Mouse (Mus musculus): Measurements from ENCODE around the gene Eya2.

Eya2 gene

DNA sequence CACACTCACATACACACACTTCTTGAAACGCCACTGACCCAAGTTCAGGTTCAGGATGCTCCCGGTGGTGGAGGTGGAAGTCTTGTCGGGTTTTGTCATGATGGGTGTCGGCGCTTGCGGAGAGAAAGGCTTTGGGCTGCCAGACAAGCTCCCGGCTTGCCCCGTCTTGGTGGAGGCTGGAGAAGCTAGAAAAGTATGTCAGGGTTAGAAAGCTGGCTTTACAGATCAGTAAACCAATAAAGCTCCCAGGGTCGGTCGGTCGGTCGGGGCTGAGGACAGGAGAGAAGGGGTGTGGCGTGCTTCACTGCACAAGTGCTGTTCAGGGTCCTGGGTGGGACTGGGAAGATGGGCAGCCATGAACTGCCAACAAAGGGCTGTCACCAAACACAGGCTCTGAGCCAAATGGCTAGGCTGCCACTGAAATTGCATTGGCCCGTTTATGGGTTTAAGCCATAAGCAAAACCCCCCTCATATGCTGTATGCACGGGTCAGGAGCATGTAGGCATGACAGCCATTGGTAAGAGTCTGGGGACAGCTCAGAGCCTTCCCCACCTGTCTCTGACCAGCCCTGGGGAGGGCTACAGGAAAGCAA is 225.8 kb downstream of the Eya2 start:
- no peak for DNase-seq

All from embryo, embryonic 11 days (tissue).